Mouse (Mus musculus): ENCODE measurements around the gene Speer4c. TPM values are rescaled to one million over a fixed set of nuclear protein-coding genes. Genes with fewer than 3 reads are reported as not detected.
A peak's percentile ranks its signal among the peaks of the same experiment; 100 is the strongest.
"Not testable (repeated sequence)": the region's sequence is repeated elsewhere in the genome, so short reads cannot be mapped to it uniquely, and the experiment has no call there.

Gene Speer4c
- polyA plus RNA-seq, 1 experiment from 2014 or later: not detected

DNA sequence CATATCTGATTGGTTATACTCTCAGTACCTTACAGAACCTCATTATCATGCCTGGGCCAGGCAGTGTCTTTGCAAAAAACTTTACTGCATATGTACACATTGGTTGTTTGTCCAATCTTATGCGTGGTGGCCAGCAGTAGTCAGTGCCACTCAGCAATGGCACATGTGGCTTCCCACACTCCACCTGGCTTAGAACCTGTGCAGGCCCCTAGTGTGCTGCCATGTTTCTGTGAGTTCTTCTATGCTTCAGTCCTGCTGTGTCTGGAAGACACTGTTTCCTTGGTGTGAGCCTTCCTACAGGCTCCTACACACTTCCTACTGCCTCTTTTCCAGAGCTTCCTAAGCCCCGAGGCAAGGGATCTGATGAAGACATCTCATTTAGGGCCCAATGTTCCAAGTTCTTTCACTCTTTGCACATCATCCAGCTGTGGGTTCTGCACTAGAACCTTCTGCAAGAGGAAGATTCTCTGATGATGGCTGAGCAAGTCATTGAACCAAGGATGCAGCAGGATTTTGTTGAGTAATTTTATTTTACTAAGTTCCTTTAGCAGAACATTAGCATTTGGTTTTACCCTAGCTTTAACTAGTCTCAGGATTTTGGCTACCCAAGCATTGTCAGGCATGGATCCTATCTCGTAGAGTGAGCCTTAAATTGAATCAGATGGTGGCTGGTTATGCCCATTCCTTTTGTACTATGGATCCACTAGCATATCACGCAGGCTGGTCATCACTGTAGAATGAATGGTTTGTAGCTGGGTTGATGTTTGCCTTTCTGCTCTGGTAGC lies 25.0 kb downstream of the Speer4c start:
- H3K27ac ChIP-seq (ENCODE audit: low read depth, low read length); H3K9me3 ChIP-seq (ENCODE audit: control insufficient read depth, low read length); H3K4me3 ChIP-seq (ENCODE audit: low read depth, low read length); H3K27me3 ChIP-seq (ENCODE audit: control insufficient read depth, insufficient read depth, low read length); H3K4me1 ChIP-seq (ENCODE audit: control insufficient read depth, insufficient read depth, low read length); H3K4me2 ChIP-seq (ENCODE audit: low read depth); DNase-seq (ENCODE audit: low spot score); H3K9ac ChIP-seq (ENCODE audit: low read length); H3K36me3 ChIP-seq (ENCODE audit: control insufficient read depth, insufficient read depth, low read length): not testable (repeated sequence)
- ATAC-seq (ENCODE audit: insufficient read depth, low FRiP score, low TSS enrichment): peak; percentile 85
- WGBS: 59% methylated on average over 4 of the region's 4 CpGs

DNA sequence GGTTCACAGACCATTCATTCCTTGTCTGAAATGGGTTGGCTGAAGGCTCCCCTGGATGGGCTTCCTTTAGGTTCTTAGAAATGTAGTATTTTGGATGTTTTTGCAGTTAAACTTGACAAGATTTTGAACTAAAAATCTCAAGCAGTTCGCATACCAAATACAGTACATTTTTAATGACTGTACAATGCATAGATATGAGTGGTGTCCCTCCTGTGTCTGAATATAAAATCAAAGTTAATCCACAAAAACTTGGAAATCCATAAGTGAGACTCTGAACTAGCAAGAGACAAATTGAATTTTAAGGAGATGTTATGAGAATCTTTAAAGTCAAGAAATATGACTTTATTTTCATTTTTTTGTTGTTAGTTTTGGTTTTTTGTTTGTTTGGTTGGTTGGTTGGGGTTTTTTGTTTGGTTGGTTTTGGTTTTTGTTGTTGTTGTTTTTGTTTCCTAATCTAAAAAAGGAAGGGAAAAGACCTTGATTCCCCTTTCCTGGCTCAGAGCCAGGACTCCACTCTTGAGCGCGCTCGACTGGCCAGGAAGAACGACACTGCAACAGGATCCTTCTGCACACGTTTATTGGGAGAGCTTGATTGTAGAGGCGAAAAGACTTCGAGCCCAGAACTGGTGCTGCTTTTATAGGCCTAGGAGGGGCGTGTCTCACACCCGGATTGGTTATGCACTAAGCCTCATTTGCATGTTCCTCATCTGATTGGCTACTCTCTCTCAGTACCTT lies 32.6 kb downstream of the Speer4c start:
- H3K27ac ChIP-seq (ENCODE audit: low read depth, low read length); H3K4me2 ChIP-seq (ENCODE audit: low read depth); H3K4me1 ChIP-seq (ENCODE audit: control insufficient read depth, insufficient read depth, low read length); DNase-seq (ENCODE audit: low spot score); H3K9me3 ChIP-seq (ENCODE audit: control insufficient read depth, low read length); H3K36me3 ChIP-seq (ENCODE audit: control insufficient read depth, insufficient read depth, low read length); H3K27me3 ChIP-seq (ENCODE audit: control insufficient read depth, insufficient read depth, low read length); H3K9ac ChIP-seq (ENCODE audit: low read length); H3K4me3 ChIP-seq (ENCODE audit: low read depth, low read length): not testable (repeated sequence)
- ATAC-seq (ENCODE audit: insufficient read depth, low FRiP score, low TSS enrichment): peak; percentile 77
- WGBS: 86% methylated on average over 7 of the region's 10 CpGs

DNA sequence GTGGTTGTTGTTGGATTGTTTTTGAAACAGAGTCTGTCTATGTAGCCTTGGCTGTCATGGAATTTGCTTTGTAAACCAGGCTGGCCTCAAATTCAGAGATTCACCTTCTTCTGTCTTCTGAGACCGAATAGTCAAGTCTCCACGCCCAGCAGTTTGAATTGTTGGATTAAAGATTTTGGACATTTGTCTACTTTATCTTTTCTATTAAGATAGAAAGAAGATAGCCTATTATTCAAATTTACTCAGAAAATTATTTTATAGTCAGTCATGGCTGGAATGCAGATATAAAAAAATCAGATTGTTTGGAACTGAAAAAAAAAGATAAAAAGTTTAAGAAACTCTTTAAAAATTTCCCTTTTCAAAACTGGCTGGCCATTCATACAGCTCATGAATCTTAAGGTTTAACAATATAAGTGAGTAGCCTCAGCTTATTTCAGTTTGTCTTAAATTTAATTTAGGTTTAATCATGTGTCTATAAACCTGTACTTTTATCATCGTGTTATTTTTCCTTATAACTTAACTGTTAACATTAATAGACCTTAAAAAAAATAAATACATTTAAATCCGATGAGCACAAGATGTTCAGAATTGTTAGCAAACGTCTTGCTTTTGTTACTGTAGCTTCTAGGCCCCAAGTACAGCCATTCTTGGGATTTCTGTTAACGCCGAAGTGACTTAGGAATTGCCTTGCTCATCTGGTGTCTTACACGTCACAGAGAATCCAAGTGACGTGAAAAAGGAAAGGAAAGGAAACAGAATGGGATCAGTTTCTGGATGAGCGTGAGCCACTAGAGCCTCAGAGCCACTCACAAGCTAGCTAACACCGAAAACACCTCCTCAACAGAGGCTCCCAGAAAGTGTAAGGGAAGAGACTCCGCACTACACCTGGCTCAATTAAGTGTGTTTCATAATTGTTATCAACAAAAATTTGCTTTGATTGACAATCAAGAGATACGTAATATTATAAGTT lies 33.8 kb downstream of the Speer4c start:
- 70% methylated on average over 13 of the region's 13 CpGs for WGBS
- ATAC-seq (ENCODE audit: insufficient read depth, low FRiP score, low TSS enrichment): peak; percentile 77

DNA sequence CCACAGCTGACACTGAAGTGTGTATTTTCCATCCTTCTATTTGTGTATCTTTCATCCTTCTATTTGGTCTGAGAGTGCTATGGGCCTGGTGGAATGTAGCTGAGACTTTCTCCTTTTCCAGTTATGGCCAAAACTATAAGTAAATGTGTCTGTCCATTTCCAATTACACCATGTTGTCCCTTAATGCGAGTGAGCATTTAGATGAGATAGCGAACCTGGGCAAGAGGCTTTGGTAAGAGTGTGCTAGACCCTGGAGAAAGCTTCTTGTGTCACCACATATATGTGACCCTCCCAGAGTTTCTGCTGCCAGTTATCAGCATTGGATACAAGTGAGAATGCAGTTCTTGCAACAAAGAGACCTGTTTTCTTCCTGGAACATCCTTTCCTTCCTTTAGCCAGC lies 35.2 kb downstream of the Speer4c start:
- H3K9me3 ChIP-seq (ENCODE audit: control insufficient read depth, low read length); H3K27me3 ChIP-seq (ENCODE audit: control insufficient read depth, insufficient read depth, low read length); H3K36me3 ChIP-seq (ENCODE audit: control insufficient read depth, insufficient read depth, low read length); H3K9ac ChIP-seq (ENCODE audit: low read length); H3K4me3 ChIP-seq (ENCODE audit: low read depth, low read length); H3K4me2 ChIP-seq (ENCODE audit: low read depth); H3K4me1 ChIP-seq (ENCODE audit: control insufficient read depth, insufficient read depth, low read length); H3K27ac ChIP-seq (ENCODE audit: low read depth, low read length); ATAC-seq (ENCODE audit: insufficient read depth, low FRiP score, low TSS enrichment): not testable (repeated sequence)
- peak; percentile 7 for DNase-seq (ENCODE audit: low spot score)
- WGBS: 82% methylated on average over 2 of the region's 2 CpGs

More for the DNA sequence above, 33.8 kb downstream of the Speer4c start:
- H3K27me3 ChIP-seq (ENCODE audit: control insufficient read depth, insufficient read depth, low read length); H3K4me2 ChIP-seq (ENCODE audit: low read depth); H3K9me3 ChIP-seq (ENCODE audit: control insufficient read depth, low read length); H3K27ac ChIP-seq (ENCODE audit: low read depth, low read length); H3K9ac ChIP-seq (ENCODE audit: low read length); H3K36me3 ChIP-seq (ENCODE audit: control insufficient read depth, insufficient read depth, low read length); H3K4me1 ChIP-seq (ENCODE audit: control insufficient read depth, insufficient read depth, low read length); H3K4me3 ChIP-seq (ENCODE audit: low read depth, low read length): not testable (repeated sequence)
- DNase-seq (ENCODE audit: low spot score): peak; percentile 9

DNA sequence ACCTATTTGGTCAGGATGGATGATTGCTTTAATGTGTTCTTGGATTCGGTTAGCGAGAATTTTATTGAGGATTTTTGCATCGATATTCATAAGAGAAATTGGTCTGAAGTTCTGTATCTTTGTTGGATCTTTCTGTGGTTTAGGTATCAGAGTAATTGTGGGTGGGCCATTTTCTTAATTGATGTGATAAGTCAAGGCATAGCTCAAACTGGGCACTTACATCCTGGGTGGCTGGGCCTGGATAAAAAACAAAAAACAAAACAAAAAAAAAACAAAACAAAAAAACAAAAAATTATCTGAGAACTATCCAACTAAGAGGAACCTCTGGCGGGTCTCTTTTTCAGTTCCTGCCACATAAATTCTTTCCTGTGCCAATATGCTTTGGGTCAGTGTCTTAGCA lies 36.3 kb downstream of the Speer4c start:
- H3K4me3 ChIP-seq (ENCODE audit: low read depth, low read length); H3K27me3 ChIP-seq (ENCODE audit: control insufficient read depth, insufficient read depth, low read length); H3K36me3 ChIP-seq (ENCODE audit: control insufficient read depth, insufficient read depth, low read length); H3K9me3 ChIP-seq (ENCODE audit: control insufficient read depth, low read length); H3K4me2 ChIP-seq (ENCODE audit: low read depth); H3K27ac ChIP-seq (ENCODE audit: low read depth, low read length); DNase-seq (ENCODE audit: low spot score); H3K9ac ChIP-seq (ENCODE audit: low read length); H3K4me1 ChIP-seq (ENCODE audit: control insufficient read depth, insufficient read depth, low read length): not testable (repeated sequence)
- ATAC-seq (ENCODE audit: insufficient read depth, low FRiP score, low TSS enrichment): peak; percentile 80; the same call in 1 of the 2 replicates
- WGBS: 90% methylated on average over 2 of the region's 4 CpGs

DNA sequence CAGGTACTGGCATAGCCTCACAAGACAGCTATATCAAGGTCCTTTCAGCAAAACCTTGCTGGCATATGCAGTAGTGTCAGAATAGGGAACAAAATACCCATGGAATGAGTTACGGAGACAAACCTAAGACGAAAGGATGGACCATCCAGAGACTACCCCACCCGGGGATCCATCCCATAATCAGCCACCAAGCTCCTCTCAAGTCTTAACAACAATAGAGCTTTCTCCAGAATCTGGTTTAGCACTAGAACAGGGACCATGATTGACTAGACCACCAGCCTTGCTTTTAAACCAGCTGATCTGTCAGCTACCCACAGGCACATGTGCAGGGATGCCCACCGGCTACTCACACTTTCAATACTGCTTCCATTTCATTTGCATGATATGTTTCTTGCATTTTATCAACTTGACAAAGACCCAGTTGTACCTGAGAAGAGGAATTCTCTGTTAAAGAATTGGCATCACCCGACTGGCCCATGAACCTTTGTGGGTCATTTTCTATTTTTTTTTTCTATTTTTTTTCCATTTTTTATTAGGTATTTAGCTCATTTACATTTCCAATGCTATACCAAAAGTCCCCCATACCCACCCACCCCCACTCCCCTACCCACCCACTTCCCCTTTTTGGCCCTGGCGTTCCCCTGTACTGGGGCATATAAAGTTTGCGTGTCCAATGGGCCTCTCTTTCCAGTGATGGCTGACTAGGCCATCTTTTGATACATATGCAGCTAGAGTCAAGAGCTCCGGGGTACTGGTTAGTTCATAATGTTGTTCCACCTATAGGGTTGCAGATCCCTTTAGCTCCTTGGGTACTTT lies 39.4 kb downstream of the Speer4c start:
- not testable (repeated sequence) for H3K36me3 ChIP-seq (ENCODE audit: control insufficient read depth, insufficient read depth, low read length); H3K4me1 ChIP-seq (ENCODE audit: control insufficient read depth, insufficient read depth, low read length); H3K4me3 ChIP-seq (ENCODE audit: low read depth, low read length); H3K9ac ChIP-seq (ENCODE audit: low read length); DNase-seq (ENCODE audit: low spot score); H3K27ac ChIP-seq (ENCODE audit: low read depth, low read length); H3K27me3 ChIP-seq (ENCODE audit: control insufficient read depth, insufficient read depth, low read length); H3K4me2 ChIP-seq (ENCODE audit: low read depth)
- WGBS: 92% methylated on average over 5 of the region's 8 CpGs
- ATAC-seq (ENCODE audit: insufficient read depth, low FRiP score, low TSS enrichment): peak; percentile 75
- peaks cover 10% of the 10 kb centered on the region for H3K9me3 ChIP-seq (ENCODE audit: control insufficient read depth, low read length)

DNA sequence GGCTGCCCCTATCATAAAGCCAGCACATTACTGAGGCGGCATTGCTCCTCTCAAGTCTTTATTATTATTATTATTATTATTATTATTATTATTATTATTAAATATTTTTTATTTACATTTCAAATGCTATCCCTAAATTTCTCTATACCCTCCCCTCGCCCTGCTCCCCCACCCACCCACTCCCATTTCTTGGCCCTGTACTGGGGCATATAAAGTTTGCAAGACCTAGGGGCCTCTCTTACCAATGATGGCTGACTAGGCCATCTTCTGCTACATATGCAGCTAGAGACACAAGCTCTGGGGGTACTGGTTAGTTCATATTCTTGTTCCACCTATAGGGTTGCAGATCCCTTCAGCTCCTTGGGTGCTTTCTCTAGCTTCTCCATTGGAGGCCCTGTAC lies 40.1 kb downstream of the Speer4c start:
- DNase-seq (ENCODE audit: low spot score); H3K27me3 ChIP-seq (ENCODE audit: control insufficient read depth, insufficient read depth, low read length); H3K4me2 ChIP-seq (ENCODE audit: low read depth); H3K36me3 ChIP-seq (ENCODE audit: control insufficient read depth, insufficient read depth, low read length); H3K9ac ChIP-seq (ENCODE audit: low read length); H3K9me3 ChIP-seq (ENCODE audit: control insufficient read depth, low read length); H3K4me1 ChIP-seq (ENCODE audit: control insufficient read depth, insufficient read depth, low read length); H3K4me3 ChIP-seq (ENCODE audit: low read depth, low read length); H3K27ac ChIP-seq (ENCODE audit: low read depth, low read length): not testable (repeated sequence)
- WGBS: 59% methylated on average over 2 of the region's 2 CpGs
- peak; percentile 60 for ATAC-seq (ENCODE audit: insufficient read depth, low FRiP score, low TSS enrichment)

DNA sequence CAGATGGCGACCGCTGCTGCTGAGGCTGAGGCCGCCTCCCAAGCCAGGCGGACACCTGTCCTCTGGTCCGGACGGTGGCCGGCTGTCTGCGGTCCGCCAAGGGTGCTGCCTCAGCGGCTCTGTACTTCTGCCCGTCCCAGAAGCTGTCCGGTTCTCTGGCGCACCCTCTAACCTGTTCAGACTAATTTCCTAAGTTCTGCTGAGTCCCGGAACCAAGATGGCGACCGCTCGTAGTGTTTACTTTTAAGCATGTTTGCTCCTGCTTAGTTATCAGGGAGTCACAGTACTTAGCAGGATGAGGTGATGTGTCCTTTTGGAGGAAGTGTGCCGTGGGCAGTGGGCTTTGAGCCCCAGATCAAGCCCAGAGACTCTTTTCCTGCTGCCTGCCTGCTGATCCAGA lies 43.3 kb downstream of the Speer4c start:
- H3K4me2 ChIP-seq (ENCODE audit: low read depth); H3K27me3 ChIP-seq (ENCODE audit: control insufficient read depth, insufficient read depth, low read length); H3K9me3 ChIP-seq (ENCODE audit: control insufficient read depth, low read length); H3K9ac ChIP-seq (ENCODE audit: low read length); H3K4me1 ChIP-seq (ENCODE audit: control insufficient read depth, insufficient read depth, low read length); H3K36me3 ChIP-seq (ENCODE audit: control insufficient read depth, insufficient read depth, low read length); H3K27ac ChIP-seq (ENCODE audit: low read depth, low read length); H3K4me3 ChIP-seq (ENCODE audit: low read depth, low read length): not testable (repeated sequence)
- peak; percentile 50; the same call in 1 of the 2 replicates for ATAC-seq (ENCODE audit: insufficient read depth, low FRiP score, low TSS enrichment)
- 86% methylated on average over 7 of the region's 18 CpGs for WGBS
- DNase-seq (ENCODE audit: low spot score): peak; percentile 9
